Mouse (Mus musculus) WW6 (cell line): ENCODE measurements at regions not wholly inside any gene's neighbourhood (a gene's known extent, or its start where the extent isn't known, plus 50 kb on each side); places are given as distances from the start of the nearest gene placed in this dataset.

Experiments
- DNase-seq: peaks from one replicate; pipeline ENCODE4 v3.0.0-alpha.2; 2013; ENCODE audit warnings: low read depth, low spot score

DNA sequence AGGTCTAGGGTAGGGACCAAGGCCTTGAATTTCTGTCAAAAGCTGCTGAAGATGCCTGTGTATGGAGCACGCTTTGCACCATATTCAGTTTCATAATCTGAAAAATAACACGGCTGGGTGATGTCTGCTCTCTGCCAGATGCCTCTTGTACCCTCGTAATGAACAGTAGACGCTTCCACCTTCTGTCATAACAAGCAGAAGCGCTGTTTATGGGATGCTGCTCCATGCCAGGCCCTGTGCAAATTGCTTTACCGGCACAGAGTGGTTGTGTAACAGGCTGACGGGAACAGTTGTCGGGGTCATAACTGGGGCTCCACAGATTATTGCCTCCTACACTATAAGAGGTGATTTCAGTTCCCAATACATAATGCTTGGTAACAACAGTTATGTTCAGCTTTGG, 211.5 kb upstream of the Tnp1 start:
- no peak for DNase-seq

GRCm38 (mm10) chr1:73221863-73222262, 206.2 kb upstream of the Tnp1 start:
- DNase-seq: no peak

DNA sequence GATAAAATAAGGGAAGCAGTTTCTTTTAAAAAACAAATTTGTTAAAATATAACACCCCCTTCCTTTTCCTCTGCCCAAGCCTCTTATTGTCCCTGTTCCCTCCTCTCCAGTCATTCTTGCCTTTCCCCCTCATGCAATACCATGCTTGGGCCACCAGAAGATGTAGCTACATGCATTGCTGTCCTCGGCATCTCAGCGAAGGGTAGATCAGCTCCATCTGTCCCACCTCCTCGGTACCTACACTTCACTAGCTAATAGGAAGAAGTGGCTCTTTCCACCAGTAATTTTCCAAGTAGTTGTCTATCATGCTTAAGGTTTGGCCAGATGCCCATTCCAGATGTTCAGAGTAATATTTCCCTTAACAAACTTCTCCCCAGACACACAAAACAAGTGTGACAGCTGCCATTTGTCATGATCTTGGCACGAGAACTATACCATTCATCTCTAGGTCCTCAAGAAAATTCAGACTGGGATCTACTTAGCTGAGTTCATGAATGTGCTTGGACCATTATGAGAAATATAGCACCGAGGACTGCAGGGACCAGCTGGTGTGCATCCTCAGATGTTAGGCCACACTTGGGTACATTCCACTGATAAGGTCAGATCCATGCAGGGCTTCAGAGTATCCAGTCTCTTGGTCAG, 198.7 kb upstream of the Tnp1 start:
- no peak for DNase-seq

DNA sequence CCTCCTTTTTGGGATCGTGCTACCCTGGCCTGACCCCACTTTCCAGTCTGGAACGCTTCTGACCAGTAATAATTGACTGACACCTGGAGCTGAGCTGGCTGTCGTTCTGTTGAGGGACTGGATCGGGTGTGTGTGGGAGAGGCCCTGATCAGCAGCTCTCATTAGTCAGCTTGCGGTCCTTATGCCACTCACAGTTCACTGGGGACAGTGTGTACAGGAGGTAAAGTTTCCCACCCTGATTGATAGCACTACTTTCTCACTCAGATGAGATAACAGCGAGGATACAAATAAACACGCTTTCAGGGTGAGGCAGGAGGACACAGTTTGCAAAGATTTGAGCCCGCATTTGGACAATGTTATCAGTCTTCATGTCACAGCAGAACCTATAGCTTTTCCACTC, 191.7 kb upstream of the Tnp1 start:
- DNase-seq: no peak

DNA sequence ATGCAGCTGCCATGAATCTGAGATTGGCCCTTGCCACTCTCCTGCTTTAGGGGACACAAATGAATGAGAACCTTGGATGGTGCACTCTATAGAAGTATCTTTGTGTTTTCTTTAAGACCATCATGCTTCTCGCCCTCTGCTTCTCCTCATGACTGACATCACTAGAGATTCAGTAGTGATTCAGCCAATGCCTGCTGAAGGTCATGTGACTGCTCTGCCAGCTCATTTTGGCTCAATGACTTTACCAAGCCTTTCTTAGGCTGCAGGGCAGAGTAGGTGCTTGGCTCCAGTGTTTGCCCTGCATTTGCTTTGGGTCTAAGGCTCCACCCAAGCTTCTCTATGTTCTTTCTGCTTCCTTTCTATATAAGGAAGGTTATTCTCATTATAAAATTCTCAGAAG, 190.1 kb upstream of the Tnp1 start:
- DNase-seq: no peak

DNA sequence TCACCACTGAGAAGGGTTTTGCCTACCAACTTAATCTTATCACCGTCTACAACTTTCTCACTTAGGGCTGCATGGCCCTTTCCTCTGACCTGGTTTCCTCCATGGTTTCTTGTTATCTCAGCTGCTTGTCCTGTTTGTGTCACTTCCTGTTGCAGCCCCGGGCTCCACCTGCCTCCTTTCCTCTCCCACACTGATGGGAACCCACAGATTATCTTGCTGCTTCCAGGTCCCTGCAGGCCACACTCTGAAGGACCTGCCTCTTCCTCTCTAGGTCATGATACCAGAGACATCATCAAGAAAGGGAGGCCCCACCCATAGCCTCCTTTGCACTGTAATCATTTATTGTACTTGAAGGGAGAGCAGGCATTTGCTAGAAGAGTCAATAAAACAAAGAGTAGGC, 184.4 kb upstream of the Tnp1 start:
- no peak for DNase-seq

GRCm38 (mm10) chr1:73190832-73191231, 175.1 kb upstream of the Tnp1 start:
- no peak for DNase-seq

GRCm38 (mm10) chr1:73188796-73189195, 173.1 kb upstream of the Tnp1 start:
- no peak for DNase-seq

DNA sequence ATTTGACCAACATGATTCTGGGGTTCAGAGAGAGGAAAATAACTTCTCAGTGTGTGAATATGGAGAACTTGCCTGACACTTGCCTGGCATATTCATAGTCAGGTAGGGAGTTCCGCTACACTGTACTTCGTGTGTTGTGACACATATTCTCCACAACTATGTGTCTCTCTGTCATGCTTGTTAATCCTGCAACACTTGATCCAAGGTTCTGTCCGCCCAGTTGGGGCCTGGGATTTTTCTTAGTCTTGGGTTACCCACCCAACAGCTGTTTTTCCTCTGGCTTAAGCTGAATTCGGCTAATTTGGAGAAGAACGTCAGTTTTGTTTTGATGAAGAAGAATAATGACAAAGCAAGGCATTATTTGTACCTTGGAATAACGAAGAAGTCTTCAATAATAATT, 168.8 kb upstream of the Tnp1 start:
- no peak for DNase-seq

- DNase-seq: no peak
Observed at GRCm38 (mm10) chr1:73178810-73179209, 163.1 kb upstream of the Tnp1 start.

DNA sequence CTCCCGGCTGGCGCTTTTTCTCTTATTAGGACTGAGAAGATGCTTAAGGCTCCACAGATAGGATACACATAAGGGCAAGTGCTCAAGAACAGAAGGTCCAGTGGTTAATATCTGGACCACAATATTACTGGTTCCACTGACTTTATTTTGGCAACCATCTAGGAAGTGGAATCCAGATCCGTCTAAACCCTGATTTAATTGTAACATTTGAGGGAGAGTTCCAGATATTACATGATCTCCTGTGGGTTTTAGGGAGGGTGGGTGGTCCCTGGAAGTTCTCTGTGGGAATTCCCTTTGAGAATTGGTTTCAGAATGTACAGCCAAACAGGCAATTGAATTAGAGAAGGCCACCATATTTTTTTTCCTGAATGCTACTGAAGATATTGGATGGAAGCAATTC, 161.4 kb upstream of the Tnp1 start:
- DNase-seq: no peak

DNA sequence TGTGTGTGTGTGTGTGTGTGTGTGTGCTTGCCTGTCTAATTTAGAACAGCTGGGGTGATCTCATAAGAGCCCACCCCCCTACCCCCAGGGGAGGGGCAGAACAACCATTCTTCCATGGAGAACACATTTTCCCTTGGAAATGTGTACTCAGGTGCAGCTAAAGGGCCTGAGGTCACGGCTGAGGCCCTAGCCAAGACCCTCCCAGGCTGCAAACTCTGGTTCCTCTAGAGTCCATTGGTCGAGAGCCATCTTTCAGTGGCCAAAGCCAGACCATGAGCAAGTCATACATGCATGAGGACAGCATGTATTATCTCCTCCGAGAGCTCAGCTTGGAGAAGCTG, 154.9 kb upstream of the Tnp1 start:
- DNase-seq: no peak

DNA sequence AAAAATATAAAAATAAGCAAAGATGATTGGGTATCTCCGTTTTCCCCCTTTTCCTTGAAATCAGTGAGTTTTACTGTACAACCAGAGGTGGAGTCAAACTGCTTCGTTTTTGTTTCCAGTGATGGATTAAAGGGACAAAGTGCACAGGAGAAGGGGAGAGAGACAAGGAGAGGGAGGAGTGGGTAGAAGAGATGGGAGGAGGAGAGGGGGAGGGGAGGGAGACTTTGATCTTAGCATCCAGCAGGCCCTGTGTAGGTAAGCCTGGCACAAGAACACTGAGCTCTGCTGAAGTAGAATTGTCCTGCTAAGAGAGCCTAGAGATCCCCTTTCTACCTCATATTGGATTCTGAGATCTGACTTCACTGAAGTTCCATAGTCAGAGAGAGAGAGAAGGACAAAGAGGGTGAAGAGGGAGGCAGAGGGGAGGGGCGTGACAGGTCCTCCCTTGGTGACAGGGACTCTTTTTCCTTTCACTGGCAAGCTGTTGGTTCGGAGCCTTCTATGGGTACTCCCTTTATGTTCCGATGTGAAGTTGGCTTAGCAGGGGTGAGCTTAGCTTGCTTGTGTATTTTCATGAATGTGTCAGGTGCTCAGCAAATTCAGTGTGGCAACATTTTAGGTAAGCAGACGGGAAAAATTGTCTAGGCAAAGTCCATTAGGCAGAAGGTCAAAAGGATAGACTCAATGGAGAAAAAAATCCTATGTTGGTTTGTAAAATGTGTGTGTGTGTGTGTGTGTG, 154.4 kb upstream of the Tnp1 start:
- DNase-seq: no peak

DNA sequence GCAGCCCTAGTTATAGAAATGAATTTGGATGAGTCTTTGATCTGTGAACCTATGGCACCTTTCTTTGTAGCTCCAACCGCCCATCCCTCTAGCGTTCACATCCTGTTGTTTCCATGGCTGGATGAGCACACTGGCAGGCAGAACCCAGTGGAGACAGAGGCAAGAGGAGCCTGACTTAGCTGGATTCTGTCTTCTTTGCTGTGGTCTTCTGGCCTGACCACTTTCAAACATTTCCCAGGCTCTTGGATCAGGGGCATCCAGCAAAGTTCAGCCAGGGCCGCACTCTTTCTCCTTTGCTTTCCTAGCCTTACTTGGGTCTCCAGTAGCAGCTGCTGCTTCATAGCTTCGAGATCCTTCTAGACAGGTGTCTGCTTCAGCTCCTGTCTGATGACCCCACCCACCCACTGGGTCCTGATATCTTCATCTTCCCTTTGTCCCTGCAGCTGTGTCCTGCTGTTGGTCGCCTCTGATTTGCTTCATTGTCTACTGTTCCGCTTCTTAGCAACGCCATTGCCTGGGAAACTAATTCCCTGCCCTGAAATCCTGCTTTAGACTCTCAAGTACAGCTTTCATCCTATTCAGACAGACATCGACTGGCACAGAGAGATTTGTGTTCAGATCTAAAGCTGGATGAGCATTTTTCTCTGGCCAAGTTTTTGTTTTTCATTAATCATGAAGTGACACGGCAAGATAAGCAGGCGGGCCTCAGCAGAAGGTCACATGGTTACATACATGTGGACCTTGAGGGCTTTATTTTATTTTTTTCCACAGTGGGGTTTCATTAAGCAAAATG, 153.6 kb upstream of the Tnp1 start:
- no peak for DNase-seq

- no peak for DNase-seq
Observed at GRCm38 (mm10) chr1:73160199-73160598, 144.5 kb upstream of the Tnp1 start.

DNA sequence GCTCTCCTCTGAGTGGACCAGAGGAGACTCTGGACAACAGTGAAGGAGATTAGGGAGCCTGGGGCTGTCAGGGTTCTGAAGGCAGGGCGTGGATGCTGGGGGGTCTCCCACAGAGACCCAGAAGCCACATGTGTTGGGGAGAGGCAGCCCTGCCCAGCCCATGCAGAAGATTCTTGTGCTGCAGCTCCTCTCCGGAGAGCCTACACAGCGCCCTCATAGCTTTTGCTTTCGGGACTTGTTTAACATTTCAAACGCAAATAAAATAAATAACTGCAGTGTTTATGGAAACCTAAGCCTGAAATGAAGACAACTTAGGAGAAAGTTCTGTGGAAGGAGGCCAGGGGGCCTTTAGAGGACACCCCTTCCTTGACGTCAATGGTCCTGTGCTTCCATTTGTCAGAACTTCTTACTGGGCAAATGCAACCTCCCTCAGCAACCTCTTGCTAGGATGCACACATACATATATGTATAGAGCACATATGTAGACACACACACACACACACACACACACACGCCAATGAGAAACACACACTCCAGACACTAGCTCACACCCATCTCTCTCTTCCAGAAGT, 143.8 kb upstream of the Tnp1 start:
- DNase-seq: no peak

DNA sequence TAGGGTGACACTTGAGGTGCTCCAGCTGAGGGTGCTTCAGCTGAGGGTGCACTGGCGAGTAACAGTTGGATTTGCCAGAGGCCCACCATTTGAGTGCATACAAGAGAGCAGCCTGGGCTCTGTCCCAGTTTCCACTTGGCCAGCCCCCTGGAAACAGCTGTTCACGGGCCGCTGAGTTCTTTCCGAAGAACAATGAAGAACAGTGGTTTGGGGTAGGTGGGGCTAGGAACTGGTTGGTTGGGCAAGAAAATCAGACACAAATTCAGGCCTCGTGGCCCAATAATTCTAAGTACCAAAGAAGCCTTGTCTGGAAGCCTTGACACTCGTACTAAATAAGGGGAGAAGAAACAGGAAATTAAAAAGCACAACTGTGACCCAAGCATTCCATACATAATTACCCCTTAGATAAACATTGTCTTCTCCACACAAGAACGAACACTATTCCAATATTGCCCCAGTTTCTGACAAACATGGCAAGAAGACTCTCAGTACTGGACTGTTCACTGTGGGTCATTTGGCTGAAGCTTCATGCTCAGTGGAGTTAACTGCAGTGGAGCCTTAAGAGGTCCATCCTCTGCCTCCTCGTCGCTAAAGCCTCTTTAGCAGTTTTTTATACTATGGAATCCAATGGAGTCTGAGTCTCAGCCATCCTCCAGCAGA, 137.9 kb upstream of the Tnp1 start:
- DNase-seq: no peak

- DNase-seq: no peak
Observed at GRCm38 (mm10) chr1:73149926-73150325, 134.2 kb upstream of the Tnp1 start.

- no peak for DNase-seq
Observed at GRCm38 (mm10) chr1:73142845-73143244, 127.1 kb upstream of the Tnp1 start.

DNA sequence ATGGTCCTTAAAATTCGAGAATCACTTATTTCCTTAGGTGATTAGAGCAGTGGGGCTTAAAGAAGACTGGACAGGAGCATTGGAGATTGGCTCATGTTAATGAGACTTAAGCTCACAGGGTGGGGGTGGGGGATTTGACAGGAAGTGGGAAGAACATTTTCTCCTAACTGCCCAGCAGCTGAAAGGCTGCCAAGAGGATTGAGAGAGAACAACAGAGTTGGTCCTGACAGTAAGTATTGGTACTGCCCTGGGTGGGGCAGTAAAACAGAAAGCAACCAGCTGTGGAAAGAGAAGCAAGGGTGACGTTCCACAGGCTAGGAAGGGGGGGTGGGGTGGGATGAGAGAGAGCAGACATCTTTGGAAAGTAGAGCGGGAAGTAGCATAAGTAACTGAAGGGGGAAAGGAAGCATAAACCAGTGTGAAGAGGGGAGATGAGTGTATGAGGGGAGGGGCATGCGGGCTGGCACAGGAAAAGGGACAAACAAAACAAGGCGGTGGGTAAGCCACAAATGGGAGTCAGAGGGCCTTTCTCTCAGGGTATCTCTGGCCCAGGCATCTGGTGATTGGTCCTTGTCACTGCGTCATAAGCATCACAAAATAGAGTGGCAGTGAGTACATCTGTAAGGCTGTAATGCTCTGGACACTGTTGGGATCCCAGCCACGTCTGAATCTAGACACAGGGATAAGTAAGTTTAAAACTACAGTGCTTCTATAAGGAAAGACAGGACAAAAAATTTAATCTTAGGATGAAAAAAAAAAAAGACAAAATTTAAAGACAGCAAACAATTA, 125.0 kb upstream of the Tnp1 start:
- DNase-seq: no peak

DNA sequence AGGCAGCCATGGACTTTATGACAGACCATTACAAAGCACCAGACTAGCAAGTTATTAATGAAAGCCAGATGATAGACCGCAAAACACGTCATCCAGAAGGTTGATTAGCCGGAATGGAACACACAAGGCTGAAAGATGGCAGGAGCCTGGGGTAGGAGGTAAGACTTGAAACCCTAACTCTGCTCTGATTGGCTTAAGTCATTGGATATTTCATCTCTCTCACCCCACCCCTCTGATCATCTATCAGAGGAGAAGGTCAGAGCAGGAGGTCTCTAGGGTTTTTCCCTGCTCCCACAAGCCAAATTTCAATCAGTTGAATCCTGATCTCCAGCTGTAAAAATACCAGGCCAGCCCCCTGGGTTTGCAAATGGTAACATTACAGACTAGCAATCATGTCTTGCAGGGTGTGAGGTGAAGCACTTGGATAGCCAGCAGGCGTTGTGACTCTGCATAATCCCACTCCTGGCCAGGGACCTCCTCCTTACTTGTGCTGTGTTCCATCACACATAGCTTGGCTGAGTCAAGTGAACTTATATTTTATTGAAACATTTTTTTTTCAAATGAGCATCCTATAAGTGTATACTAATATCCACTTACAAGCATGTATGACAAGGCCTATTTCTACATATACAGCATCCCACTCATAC, 114.6 kb upstream of the Tnp1 start:
- DNase-seq: no peak
